Mouse (Mus musculus): ENCODE results near the gene Zcchc17.

The Zcchc17 gene

GRCm38 (mm10) chr4:130359486-130360237 lies at the start of gene Zcchc17, which contains the start of gene Snrnp40:
Gene Zcchc17 (minus strand): TSS chr4:130359943.
Gene Snrnp40 (plus strand): TSS chr4:130360132.
- DNase-seq (ENCODE audit: low read depth, low spot score): peak; percentile 100

- peak; percentile 29 for DNase-seq (ENCODE audit: low read depth, low spot score)
Measured at GRCm38 (mm10) chr4:130391265-130391664, 31.5 kb upstream of the Zcchc17 start.

- DNase-seq (ENCODE audit: low read depth, low spot score): no peak
Measured at GRCm38 (mm10) chr4:130389927-130390326, 30.2 kb upstream of the Zcchc17 start.

- no peak for DNase-seq (ENCODE audit: low read depth, low spot score)
Measured at GRCm38 (mm10) chr4:130389496-130389895, 29.8 kb upstream of the Zcchc17 start.

GRCm38 (mm10) chr4:130387256-130387655 lies 27.5 kb upstream of the Zcchc17 start:
- no peak for DNase-seq (ENCODE audit: low read depth, low spot score)

- DNase-seq (ENCODE audit: low read depth, low spot score): no peak
Measured at GRCm38 (mm10) chr4:130380418-130380817, 20.7 kb upstream of the Zcchc17 start.

- DNase-seq (ENCODE audit: low read depth, low spot score): no peak
Measured at GRCm38 (mm10) chr4:130379181-130379580, 19.4 kb upstream of the Zcchc17 start.

- no peak for DNase-seq (ENCODE audit: low read depth, low spot score)
Measured at GRCm38 (mm10) chr4:130377500-130377899, 17.8 kb upstream of the Zcchc17 start.

GRCm38 (mm10) chr4:130376675-130377074 lies 16.9 kb upstream of the Zcchc17 start:
- no peak for DNase-seq (ENCODE audit: low read depth, low spot score)

- no peak for DNase-seq (ENCODE audit: low read depth, low spot score)
Measured at GRCm38 (mm10) chr4:130360238-130360590, 471 bp upstream of the Zcchc17 start.

- DNase-seq (ENCODE audit: low read depth, low spot score): no peak
Measured at GRCm38 (mm10) chr4:130357946-130358345, 1.8 kb downstream of the Zcchc17 start.

GRCm38 (mm10) chr4:130352588-130352987 lies 7.2 kb downstream of the Zcchc17 start:
- DNase-seq (ENCODE audit: low read depth, low spot score): no peak

GRCm38 (mm10) chr4:130350690-130351422 lies 8.9 kb downstream of the Zcchc17 start:
- no peak for DNase-seq (ENCODE audit: low read depth, low spot score)

GRCm38 (mm10) chr4:130349666-130350065 lies 10.1 kb downstream of the Zcchc17 start:
- no peak for DNase-seq (ENCODE audit: low read depth, low spot score)

GRCm38 (mm10) chr4:130341691-130342090 lies 18.1 kb downstream of the Zcchc17 start:
- DNase-seq (ENCODE audit: low read depth, low spot score): peak; percentile 78

GRCm38 (mm10) chr4:130335867-130336266 lies 23.9 kb downstream of the Zcchc17 start:
- no peak for DNase-seq (ENCODE audit: low read depth, low spot score)

GRCm38 (mm10) chr4:130327366-130327765 lies 32.4 kb downstream of the Zcchc17 start:
- DNase-seq (ENCODE audit: low read depth, low spot score): no peak

- DNase-seq (ENCODE audit: low read depth, low spot score): no peak
Measured at GRCm38 (mm10) chr4:130325446-130325845, 34.3 kb downstream of the Zcchc17 start.

GRCm38 (mm10) chr4:130323607-130324006 lies 36.1 kb downstream of the Zcchc17 start:
- no peak for DNase-seq (ENCODE audit: low read depth, low spot score)

GRCm38 (mm10) chr4:130323165-130323564 lies 36.6 kb downstream of the Zcchc17 start:
- DNase-seq (ENCODE audit: low read depth, low spot score): no peak

- no peak for DNase-seq (ENCODE audit: low read depth, low spot score)
Measured at GRCm38 (mm10) chr4:130322567-130322966, 37.2 kb downstream of the Zcchc17 start.

GRCm38 (mm10) chr4:130321640-130322039 lies 38.1 kb downstream of the Zcchc17 start:
- DNase-seq (ENCODE audit: low read depth, low spot score): no peak

GRCm38 (mm10) chr4:130319564-130319963 lies 40.2 kb downstream of the Zcchc17 start:
- DNase-seq (ENCODE audit: low read depth, low spot score): no peak

All from mesoderm, embryonic 11.5 days (tissue).